Mouse (Mus musculus) adrenal gland, adult (tissue): ENCODE data around the gene Actr2.
A peak's percentile ranks its signal among the peaks of the same experiment; 100 is the strongest.
"Not testable (repeated sequence)": the region's sequence is repeated elsewhere in the genome, so short reads cannot be mapped to it uniquely, and the experiment has no call there.

Experiments used
- DNase-seq, 2 experiments: peaks; one replicate each; pipeline ENCODE4 v3.0.0; 2022 to 2023; ENCODE audit warnings: low spot score in 1 of 2; ENCODE audit not compliant: inconsistent age in 2 of 2

The Actr2 gene

DNA sequence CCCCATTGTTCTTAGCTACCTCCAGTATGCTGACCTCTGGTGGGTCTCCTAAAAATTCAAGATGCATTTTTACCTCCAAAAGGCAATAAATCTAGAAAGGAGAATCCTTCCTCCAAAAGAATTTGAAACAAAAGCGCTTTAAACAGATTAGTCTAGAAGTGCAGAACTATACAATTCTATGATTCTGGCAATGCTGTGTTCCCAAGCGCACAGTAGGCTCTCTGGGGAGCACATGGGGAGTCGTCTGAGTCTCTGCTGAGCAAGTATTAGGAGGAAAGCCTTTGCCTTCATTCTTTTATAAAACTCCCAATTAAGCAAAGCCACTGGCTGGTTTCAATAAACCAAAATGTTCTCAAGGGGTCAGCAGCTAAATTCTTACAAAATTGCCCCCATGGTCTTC, 58.8 kb downstream of the Actr2 start:
- DNase-seq = no peak

DNA sequence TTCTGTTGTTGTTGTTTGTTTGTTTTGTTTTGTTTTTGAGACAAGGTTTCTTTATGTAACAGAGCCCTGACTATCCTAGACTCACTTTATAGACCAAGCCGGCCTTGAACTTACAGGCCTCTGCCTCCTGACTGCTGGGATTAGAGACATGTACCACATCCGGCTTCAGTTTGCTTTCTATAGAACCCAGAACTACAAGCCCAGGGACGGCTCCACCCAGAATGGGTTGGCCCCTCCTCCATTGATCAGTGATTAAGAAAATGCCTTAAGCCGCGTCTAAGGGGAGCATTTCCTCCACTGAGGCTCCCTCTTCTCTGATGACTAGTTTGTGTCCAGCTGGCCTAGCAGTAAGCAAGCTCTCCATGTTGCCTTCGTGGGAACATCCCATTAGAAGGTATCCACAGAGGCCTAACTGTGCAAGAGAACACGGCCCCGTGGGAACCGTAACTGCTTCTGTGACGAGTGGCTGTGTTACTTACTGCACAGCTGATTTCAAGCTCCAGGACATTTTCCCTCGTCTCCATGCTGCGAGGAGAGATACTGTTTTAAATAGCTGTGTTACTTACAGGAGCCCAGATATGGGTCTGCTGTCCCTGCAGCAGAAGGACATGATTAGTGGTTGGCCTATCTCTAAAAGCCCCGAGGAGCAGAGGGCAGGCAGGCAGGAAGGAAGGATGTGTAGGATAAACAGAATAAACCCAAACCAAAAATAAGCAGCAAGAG, 59.7 kb downstream of the Actr2 start:
- DNase-seq = no peak

DNA sequence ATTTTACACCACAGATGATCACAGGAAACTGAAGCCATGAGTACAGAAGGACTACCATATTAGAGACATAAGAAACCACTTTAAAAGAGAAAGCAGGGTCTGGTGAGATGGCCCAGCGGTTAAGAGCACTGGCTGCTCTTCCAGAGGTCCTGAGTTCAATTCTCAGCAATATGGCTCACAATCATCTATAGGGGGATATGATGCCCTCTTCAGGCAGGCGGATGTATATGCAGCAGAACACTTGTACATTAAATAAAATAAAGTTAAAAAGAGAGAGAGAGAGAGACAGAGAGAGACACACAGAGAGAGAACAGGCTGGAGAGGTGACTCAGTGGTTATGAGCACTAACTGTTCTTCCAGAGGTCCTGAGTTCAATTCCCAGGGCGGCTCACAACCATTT, 67.1 kb downstream of the Actr2 start:
- peak in 1 of 2 experiments; percentile 32 for DNase-seq

DNA sequence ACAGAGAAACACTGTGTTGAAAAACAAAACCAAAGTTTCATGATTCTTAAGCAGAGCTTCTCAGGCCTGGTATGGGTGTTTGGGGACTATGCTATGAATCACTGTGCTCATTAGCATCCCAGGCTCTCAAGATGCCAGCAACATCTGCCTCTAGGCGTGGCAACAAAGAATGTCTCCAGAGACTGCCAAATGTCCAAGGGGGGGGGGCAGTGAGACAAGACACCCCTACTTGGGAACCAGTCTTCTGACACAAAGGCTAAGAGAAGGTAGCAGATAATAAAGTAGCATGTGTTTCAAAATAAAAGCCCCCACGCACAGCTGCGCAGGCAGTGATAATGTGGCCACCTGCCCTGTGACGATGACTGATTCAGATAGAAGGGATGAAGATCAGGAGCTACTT, 69.5 kb downstream of the Actr2 start:
- no peak for DNase-seq

DNA sequence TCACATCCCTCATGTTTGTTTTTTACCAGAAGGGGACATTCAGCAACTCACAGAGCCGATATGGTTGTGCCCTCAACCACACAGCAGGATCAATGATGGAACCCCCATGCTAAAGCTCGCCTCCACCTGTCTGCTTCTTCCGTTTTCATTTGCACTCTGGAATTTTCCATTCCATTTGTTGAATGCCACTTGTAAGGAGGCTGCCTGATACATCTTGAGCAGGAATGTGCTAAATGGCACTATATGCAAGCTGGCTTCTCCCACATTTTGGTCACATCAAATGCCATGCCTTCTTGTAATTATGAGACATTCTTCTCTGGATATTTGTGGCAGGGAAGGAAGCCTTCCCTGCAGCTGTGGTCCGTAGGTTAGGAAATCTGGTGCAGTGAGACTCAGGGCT, 70.6 kb downstream of the Actr2 start:
- DNase-seq = no peak

DNA sequence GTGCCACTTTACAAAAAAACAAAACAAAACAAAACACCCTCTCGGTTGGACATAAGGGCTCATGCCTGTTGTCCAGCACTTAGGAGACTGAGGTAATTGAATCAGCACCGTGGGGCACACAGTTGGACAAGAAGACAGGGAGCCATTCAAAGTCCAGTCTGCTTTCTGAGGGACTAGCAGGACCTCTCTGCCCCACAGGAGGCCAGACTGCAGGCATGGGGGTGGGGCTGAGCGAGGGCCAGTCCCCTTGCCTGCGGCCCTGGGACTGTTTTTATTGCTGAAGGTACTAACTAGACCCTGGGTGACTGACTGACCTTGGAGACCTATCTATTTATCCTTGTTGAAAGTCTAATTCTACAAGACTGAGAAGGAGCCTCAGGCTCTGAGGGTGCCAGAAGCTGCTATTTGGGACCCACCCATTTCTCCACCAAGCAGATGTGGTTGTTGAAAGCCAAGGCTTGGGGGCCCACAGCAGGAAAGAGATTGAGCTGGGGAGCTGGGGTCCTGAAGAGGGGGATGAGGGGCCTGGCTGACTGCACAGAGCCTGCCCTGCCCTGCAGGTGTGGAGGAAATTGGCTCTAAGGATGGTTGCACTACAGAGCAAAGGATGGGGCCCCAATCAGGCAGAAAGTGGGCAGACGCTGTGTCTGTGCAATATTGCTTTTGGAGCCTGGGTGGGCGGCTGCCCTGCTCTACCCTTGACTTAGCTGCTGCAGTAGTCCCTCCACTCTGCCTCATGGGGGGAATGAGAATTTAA, 71.4 kb downstream of the Actr2 start:
- DNase-seq = peak in 1 of 2 experiments; percentile 25

DNA sequence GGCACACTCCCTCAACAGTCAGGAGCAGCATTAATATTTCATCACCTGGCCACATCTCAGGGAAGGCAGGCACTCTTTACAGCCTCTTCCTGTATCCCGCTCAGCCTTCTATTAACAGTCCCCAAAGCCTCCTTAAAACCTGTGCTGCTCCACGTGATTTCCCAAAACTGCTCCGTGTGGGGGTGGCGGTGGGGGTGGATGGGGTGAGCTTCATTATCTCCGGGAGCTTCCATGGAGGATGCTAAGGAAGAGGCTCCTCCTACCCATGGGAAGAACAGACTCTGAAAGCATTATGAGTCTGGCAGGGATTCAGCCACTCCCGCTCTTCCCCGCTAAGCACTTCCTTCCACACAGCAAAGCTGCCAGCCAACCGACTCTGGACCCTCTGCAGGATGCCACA, 74.0 kb downstream of the Actr2 start:
- peak in 1 of 2 experiments; percentile 28 for DNase-seq

DNA sequence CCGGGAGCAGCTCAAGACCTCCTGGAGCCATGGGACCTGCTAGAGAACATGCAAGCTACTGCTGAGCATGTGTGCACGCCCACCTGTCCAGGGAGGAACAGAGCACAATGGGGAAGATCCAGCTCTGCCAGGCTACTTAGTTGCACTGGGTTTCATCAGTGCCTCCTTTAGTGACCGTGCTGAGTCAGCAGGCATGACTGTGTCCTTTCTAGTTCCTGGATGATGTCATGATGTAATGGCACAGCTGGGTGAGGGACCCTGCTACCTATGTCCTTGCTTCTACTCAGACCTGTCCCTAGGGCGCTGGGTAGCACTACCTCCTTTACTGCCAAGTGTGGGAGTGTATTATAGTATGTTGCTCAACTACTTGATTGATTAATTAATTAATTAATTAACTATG, 75.0 kb downstream of the Actr2 start:
- DNase-seq = peak in 1 of 2 experiments; percentile 25

DNA sequence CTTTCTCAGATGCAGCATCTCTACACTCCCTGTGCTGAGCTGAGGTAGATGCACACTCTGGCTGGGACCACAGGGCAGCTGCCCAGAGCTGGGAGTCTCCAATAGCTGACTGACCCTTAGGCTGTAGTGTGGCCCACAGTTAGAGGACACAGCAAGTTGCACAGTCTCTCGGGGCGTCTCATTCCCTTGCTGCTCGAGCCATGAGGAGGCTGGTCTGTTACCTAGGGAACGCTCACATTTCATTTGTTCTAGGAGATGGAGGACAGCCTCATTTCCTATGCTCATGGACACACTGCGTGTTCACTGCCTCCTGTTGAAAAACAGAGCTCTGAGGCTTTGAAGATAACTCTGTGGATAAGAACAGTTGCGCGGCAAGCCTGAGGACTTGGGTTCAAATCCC, 76.7 kb downstream of the Actr2 start:
- DNase-seq = no peak

DNA sequence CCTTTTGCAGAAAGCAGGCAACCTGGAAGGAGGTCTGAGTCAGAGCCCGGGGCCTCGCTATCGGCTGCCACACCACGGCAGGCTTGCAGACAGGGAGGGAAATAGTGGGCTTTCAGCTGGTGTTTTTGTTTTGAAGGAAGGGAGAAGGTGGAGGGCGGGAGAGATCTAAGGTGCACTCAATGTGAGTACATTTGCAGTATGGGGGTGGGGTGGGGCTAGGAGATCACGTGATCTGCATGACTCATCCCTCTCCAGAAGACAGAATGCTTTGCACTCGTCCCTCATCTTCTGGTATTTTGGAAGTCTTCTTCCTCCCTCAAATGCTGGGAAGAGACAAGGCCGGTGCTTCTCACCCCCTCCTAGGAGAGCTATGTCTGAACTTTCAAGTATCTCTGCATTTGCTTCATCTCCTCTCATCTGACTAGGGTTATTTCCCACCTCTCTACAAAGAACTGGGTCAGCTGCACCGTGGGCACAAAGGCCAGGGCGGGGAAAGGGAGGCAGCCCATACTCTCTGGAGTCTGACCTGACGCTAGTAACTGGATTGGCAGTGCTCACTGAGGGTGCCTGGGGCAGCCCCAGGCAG, 77.3 kb downstream of the Actr2 start:
- DNase-seq = peak; percentile 56 to 82

DNA sequence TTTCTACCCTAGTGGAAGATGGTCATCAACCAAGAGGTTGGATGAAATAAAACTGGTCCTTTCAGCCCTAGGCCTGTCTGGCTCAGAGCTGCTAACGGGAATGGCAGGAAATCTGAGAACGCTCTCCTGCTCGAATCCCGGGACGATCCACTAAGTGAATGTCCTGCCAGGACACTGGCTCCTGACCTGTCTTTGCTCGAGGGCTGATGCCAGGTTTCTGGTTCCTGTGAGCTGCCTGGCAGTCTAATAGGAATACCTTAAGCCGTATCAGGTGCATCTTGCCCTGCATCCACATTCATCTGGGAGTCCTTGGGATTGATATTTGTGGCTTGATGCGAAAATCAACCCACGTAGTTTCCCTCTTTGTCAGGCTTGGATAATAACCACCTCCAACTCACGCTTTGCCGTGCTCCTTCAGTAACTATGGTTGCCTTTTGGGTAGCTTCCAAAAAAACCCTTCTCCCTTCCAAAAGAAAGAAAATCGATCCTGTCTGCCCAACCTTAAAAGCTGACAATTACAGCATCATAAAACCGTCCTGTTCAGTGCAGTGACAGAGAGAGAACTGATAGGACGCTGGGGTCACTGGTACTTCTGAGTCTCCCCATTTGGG, 78.3 kb downstream of the Actr2 start:
- DNase-seq = peak in 1 of 2 experiments; percentile 20

DNA sequence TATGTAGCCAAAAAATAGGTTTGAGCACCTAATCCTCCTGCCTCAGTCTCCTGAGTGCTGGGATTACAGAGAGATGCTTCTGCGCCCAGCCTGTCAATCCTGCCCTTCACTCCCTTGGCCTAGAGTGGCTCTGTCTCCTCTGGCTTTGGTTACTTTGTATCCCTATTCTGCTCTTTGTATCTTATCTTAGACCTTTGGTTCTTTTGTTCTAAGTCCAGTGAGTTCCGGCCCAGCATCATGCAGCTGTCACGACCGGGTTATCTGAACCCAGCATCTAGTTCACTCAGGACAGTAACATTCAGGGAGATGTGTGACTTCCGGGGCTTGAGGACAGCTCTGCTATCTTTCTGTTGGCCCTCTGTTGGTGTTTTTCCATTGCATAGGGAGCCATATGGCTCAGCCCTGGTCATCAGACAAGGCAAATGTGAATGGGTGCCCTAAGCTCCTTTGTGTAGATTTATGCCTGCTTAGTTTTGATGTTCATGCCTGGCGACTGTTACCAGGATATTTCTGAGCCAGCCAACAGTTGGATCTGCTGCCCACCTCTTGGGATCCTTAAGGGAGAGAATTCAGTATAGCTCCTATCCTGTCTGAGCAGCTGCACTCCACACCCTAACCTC, 79.1 kb downstream of the Actr2 start:
- peak; percentile 31 to 64 for DNase-seq

DNA sequence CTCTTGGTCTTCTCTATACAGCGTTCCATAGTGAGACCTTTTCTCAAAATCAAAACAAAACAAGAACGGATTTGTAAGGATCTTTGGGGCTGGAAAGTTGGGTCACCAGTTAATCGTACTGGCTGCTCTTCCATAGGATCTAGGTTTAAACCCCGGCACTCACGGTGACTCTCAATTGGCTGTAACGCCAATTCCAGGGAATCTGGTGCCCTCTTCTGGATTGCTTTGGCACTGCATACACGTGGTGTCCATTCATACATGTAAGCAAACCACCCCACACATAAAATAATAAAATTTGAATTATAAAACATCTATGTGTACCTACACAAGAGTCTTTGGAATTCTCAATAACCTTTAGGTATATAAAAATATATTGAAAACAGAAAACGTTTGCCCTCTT, 81.2 kb downstream of the Actr2 start:
- DNase-seq = peak in 1 of 2 experiments; percentile 68

DNA sequence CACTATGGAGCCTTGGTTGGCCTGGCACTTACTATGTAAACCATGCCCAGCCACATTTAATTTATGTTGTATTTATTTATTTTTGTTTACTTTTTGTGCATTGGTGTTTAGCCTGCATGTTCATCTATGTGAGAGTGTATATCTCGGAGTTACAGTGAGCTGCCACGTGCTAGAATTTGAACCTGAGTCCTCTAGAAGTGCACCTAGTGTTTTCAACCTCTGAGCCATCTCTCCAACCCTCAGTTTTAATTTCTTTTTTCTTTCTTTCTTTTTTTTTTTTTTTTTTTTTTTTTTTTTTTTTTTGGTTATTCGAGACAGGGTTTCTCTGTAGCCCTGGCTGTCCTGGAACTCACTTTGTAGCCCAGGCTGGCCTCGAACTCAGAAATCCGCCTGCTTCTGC, 81.7 kb downstream of the Actr2 start:
- not testable (repeated sequence) for DNase-seq

DNA sequence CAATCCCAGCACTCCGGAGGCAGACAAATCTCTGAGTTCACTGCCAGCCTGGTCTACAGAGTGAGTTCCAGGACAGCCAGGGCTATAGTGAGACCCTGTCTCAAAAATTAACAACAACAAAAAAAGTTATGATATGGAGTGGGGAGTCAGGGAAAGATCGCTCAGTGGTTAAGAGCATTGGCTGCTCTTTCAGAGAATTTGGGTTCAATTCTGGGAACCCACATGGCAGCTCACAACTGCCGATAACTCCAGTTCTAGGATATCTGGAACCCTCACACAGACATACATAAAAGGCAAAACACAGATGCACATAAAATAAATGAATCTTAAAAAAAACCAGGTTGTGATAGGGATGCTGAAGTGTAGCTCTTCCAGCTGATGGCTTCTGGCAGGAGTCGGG, 83.7 kb downstream of the Actr2 start:
- DNase-seq = no peak

DNA sequence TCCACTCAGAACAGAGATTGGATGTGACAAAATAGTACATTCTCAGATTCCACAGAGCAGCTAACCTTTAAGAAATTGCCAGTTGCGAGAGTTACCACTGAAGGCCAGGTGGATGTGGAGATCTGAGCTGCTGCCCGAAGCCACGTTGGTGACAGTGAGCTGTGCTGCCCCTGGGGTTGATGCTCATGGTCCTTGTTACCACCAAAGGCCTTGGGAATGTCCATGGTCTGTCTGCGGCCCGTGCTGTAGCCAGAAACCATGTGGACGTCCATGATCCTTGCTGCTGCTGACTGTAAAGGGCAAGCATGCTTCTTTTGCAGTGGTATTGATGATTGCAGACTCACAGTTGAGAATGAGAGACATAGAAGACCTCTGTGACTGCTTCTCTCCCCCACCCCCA, 84.3 kb downstream of the Actr2 start:
- peak in 1 of 2 experiments; percentile 71 for DNase-seq

DNA sequence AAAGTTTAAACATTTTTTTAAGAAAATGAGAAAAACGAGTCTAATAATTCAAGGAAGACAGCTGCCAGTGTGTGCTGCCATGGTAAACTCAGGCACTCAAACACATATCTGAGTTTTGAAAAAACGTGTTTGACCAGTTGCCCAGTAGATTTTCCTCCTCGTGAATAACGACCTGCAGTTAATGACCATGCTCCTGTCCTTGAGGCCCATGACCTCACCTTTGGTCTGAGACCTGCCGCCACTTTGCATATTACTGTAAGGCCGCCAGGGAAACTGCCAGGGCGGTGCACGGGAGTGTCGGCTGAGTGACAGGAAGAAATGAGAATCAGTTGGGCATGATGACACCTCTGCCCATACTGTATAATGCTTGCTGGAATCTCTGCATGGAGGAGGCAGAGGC, 85.0 kb downstream of the Actr2 start:
- DNase-seq = peak in 1 of 2 experiments; percentile 39

DNA sequence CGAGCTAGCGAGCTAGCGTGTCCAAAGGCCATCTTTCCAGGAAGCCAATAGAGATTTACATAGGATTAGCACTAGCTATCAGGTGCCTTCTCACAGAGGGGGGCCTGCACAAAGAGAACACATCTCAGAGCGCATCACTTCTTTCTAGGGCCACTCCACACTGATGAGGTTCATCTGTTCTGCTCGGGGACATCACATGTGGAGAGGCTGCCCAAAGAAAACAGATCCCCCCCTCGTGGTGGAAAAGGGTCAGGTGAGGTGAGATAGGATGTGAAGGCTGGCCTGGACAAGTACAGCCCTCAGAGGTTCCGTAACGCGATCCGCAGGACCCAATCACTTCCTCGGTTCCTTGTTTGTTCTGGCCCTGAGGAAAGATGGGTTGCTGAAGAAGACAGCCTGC, 86.8 kb downstream of the Actr2 start:
- peak in 1 of 2 experiments; percentile 50 for DNase-seq

DNA sequence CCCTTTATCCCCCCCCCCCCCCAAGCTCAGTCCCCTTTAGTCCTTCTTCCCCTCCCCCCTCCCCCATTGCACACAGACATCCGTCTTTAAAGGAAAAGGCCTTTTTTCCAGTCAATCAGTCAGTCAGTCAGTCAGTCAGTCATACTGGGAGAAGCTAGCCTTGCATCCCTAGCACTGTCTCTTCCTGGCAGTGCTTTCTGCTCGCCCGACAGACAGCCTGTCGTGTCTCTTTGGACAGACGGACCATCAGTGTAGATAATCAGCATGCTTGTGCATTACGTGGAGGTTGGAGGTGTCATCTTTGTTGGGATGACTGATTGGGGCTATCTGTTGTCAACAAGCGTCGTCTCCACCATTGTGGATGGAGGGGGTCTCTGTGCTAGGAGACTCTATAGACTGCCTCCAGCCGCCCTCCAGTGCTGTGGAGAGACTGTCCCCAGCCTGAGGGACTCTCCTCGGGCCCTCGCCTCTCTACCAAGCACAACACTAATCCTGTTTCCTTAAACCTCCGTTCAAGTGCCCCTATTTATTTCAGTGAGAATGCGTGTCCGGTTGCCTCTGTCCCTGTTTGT, 89.7 kb downstream of the Actr2 start:
- DNase-seq = no peak

DNA sequence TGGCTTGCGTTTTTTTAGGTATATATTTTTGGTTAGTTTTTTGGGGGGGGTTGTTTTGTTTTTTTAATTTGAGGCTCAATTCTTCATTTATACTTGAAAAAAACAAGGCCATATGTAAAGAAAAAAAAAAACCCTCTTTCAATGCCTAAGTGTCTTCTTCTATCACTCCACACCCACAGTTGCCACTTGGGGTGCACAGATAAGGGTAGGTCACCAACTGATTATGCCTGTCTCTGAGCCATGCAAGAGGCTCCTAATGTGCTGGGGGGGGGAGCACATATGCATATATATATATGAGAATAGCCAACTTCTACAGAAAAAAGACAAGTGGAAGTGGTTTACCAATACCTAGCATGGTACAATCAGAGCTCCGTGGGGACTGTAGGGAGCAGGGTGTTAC, 90.3 kb downstream of the Actr2 start:
- DNase-seq = no peak

DNA sequence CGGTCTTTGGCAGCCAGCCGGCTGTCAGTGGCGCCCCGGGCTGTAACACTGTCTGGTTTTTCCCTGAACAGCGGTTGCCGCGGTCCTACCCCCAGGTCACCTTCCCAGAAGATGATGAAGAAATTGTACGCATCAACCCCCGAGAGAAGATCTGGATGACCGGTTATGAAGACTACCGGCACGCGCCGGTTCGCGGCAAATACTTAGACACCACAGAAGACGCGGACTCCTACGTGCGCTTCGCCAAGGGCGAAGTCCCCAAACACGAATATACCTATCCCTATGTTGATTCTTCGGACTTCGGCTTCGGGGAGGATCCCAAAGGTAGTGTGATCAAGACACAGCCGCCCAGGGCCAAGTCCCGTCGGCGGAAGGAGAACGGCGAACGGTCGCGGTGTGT, 92.0 kb downstream of the Actr2 start:
- no peak for DNase-seq
